8 mouse cellular contexts compared by ENCODE assay signal in the genomic region with DNA sequence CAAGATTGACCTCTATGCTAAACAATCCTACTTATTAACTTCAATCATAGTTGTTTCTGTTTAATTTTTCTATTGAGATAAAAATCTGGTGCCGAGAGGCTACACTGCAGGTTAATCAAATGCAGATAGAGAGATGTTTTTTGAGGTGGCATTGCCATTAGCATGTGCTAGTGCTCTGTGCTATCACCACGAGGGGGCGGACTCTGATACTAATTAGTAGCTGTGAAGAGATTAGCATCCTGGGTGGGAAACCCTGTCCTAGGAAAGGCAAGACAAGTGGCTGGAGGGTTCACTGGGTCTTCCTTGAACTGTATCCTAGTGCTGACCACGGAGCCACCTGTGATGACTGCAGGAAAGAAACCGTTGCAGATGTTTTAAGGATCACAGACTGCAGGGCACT.
DNase-seq lines count a peak whose midpoint lies in the region; ATAC-seq and TF ChIP-seq lines count a peak whose summit lies in the region.

No protein-coding gene starts in this region.

- no peak overlapping the region for H3K4me3 ChIP-seq in heart, postnatal 0 days (ENCODE audit: low read depth, low read length)
- H3K4me3 ChIP-seq in heart, embryonic 11.5 days (ENCODE audit: low read depth, low read length): no peak overlapping the region
- no peak overlapping the region for H3K4me3 ChIP-seq in midbrain, embryonic 13.5 days (replicated peaks)
- H3K4me3 ChIP-seq in midbrain, embryonic 11.5 days (ENCODE audit: low read depth, low read length): no peak overlapping the region

- DNase-seq in heart, postnatal 0 days (ENCODE audit: low spot score): no peak
- DNase-seq in midbrain, embryonic 11.5 days (ENCODE audit: low spot score, missing footprints): no peak
- peak; percentile 29 for DNase-seq in ZHBTc4 (ENCODE audit: low read depth, low spot score)
- peak; percentile 21 for DNase-seq in lung, postnatal 36 days
- no peak for DNase-seq in urinary bladder, postnatal 10 days (ENCODE audit: low spot score)

- H3K4me2 ChIP-seq in heart, postnatal 0 days (ENCODE audit: low read depth, low read length): no peak overlapping the region
- H3K4me2 ChIP-seq in heart, embryonic 11.5 days: no peak overlapping the region
- no peak overlapping the region for H3K4me2 ChIP-seq in midbrain, embryonic 13.5 days (replicated peaks)
- H3K4me2 ChIP-seq in midbrain, embryonic 11.5 days: no peak overlapping the region

- H3K9me3 ChIP-seq in heart, postnatal 0 days (replicated peaks; ENCODE audit: control insufficient read depth, low read length): no peaks in the 10 kb centered on the region
- no peaks in the 10 kb centered on the region for H3K9me3 ChIP-seq in heart, embryonic 11.5 days (replicated peaks; ENCODE audit: control insufficient read depth, low read length)
- no peaks in the 10 kb centered on the region for H3K9me3 ChIP-seq in midbrain, embryonic 13.5 days
- no peaks in the 10 kb centered on the region for H3K9me3 ChIP-seq in midbrain, embryonic 11.5 days (ENCODE audit: control insufficient read depth, low read length)

- TF ChIP-seq CTCF in heart, postnatal 0 days (IDR thresholded peaks at IDR 0.05; ENCODE audit: low read depth): peak; percentile 31; the same call in 1 of the 2 replicates

- no peaks in the 10 kb centered on the region for H3K36me3 ChIP-seq in heart, postnatal 0 days (replicated peaks; ENCODE audit: control insufficient read depth, insufficient read depth, low read length)
- H3K36me3 ChIP-seq in heart, embryonic 11.5 days (ENCODE audit: control insufficient read depth, insufficient read depth, low read length): no peaks in the 10 kb centered on the region
- H3K36me3 ChIP-seq in midbrain, embryonic 13.5 days: no peaks in the 10 kb centered on the region
- no peaks in the 10 kb centered on the region for H3K36me3 ChIP-seq in midbrain, embryonic 11.5 days (ENCODE audit: control insufficient read depth, insufficient read depth, low read length)

- H3K4me1 ChIP-seq in heart, postnatal 0 days (ENCODE audit: control insufficient read depth, insufficient read depth): no peaks in the 10 kb centered on the region
- no peaks in the 10 kb centered on the region for H3K4me1 ChIP-seq in heart, embryonic 11.5 days (ENCODE audit: control insufficient read depth, insufficient read depth, low read length)
- no peaks in the 10 kb centered on the region for H3K4me1 ChIP-seq in midbrain, embryonic 13.5 days (replicated peaks)
- no peaks in the 10 kb centered on the region for H3K4me1 ChIP-seq in midbrain, embryonic 11.5 days (ENCODE audit: control insufficient read depth, insufficient read depth, low read length)

- TF ChIP-seq EP300 in heart, postnatal 0 days (IDR thresholded peaks at IDR 0.05; ENCODE audit: low read depth): no peak

- 27% methylated on average over 5 of the region's 5 CpGs for WGBS in heart, postnatal 0 days
- 32% methylated on average over 5 of the region's 5 CpGs for WGBS in heart, embryonic 11.5 days (ENCODE audit: insufficient replicate concordance)
- WGBS in midbrain, embryonic 13.5 days: 37% methylated on average over 5 of the region's 5 CpGs
- WGBS in midbrain, embryonic 11.5 days: 34% methylated on average over 5 of the region's 5 CpGs

- H3K9ac ChIP-seq in heart, postnatal 0 days (replicated peaks; ENCODE audit: low read depth, low read length): no peak overlapping the region
- no peak overlapping the region for H3K9ac ChIP-seq in heart, embryonic 11.5 days (ENCODE audit: low read depth, low read length)
- H3K9ac ChIP-seq in midbrain, embryonic 13.5 days (replicated peaks): no peak overlapping the region
- no peak overlapping the region for H3K9ac ChIP-seq in midbrain, embryonic 11.5 days (ENCODE audit: low read length)

- H3K27ac ChIP-seq in heart, postnatal 0 days (ENCODE audit: low read depth): no peak overlapping the region
- H3K27ac ChIP-seq in heart, embryonic 11.5 days (ENCODE audit: low read depth, low read length): no peak overlapping the region
- no peak overlapping the region for H3K27ac ChIP-seq in midbrain, embryonic 13.5 days
- no peak overlapping the region for H3K27ac ChIP-seq in midbrain, embryonic 11.5 days (ENCODE audit: low read depth, low read length)

- H3K27me3 ChIP-seq in heart, postnatal 0 days (ENCODE audit: control insufficient read depth, insufficient read depth, low read length): no peaks in the 10 kb centered on the region
- H3K27me3 ChIP-seq in heart, embryonic 11.5 days (ENCODE audit: control insufficient read depth, insufficient read depth, low read length): no peaks in the 10 kb centered on the region
- no peaks in the 10 kb centered on the region for H3K27me3 ChIP-seq in midbrain, embryonic 13.5 days
- no peaks in the 10 kb centered on the region for H3K27me3 ChIP-seq in midbrain, embryonic 11.5 days (ENCODE audit: control insufficient read depth, insufficient read depth, low read length)

- ATAC-seq in heart, postnatal 0 days (ENCODE audit: insufficient read depth, low read depth): no peak
- ATAC-seq in heart, embryonic 11.5 days (replicated peaks; ENCODE audit: insufficient number of reproducible peaks, low FRiP score, low TSS enrichment): no peak
- 0 out of 2 replicates have a peak, but pooled peaks have one; percentile 34 for ATAC-seq in midbrain, embryonic 13.5 days
- ATAC-seq in midbrain, embryonic 11.5 days (ENCODE audit: low FRiP score): no peak
- no peak for ATAC-seq in erythroblast, adult 5-6 weeks (replicated peaks; ENCODE audit: low FRiP score, poor library complexity, severe bottlenecking)

Comparison
In these comparisons a context has a peak if more than half of its experiments do, and no peak if none do; other contexts are left out.
1. DNase-seq: peak in ZHBTc4 (single experiment) and lung, postnatal 36 days (single experiment); none in heart, postnatal 0 days (single experiment), midbrain, embryonic 11.5 days (single experiment) and urinary bladder, postnatal 10 days (single experiment).